Mouse (Mus musculus): ENCODE measurements around the gene Ipo11.

Gene Ipo11

DNA sequence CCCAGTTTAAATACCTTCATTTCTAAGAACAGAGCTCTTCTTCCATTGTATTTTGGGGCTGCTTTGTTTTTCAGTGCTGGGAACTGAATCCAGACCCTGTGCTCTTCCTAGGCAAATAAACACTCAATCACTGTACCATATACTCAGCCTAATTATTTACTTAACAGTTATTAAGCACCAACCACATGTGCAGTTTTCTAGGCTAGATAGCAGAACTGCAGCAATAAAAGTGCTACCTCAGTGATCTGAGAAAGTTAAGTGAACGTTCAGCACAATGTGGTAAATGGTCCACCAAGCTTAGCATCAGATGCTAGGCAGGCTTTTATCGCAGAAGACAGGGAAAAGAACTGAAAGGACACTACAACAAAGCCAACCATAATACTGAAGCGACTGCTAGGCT is 32.1 kb downstream of the Ipo11 start:
- DNase-seq (ENCODE audit: inconsistent ontology term), result no peak

DNA sequence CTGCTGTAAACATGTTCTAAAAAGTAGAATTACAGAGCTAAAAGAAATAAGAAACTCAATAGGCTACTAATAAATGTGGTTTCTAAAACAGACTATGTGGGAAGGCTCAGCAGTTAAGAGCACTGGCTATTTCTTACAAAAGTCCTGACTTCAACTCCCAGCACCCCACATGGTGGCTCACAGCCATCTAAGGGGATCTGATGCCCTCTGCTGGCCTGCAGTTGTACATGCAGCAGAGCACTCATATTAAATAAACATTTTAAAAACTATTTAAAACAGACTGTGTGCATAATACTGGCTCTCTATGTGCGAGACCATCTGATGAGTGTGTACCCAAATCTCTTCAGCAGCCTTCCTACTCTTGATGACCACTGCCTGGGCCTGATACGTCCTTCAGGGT is 42.5 kb downstream of the Ipo11 start:
- DNase-seq (ENCODE audit: inconsistent ontology term), result no peak

DNA sequence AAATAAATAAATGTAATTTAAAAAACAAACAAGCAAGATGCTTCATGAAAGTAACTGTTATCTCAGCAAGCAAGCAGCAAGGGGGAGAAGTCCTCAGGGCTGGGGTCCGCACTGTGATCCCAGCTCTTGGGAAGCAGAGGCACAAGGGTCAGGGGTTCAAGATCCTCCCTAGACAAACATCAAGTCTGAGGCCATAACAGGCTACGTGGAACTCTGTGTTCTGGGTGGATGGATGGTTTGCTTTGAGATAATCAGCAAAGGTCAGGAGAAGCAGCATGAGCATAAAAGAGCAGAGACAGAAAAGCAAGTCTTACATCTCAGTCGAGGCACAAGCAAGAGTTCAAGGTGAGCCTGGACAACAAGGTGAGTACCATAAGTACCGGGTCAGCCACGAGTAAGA is 43.1 kb downstream of the Ipo11 start:
- no peak for DNase-seq (ENCODE audit: inconsistent ontology term)

DNA sequence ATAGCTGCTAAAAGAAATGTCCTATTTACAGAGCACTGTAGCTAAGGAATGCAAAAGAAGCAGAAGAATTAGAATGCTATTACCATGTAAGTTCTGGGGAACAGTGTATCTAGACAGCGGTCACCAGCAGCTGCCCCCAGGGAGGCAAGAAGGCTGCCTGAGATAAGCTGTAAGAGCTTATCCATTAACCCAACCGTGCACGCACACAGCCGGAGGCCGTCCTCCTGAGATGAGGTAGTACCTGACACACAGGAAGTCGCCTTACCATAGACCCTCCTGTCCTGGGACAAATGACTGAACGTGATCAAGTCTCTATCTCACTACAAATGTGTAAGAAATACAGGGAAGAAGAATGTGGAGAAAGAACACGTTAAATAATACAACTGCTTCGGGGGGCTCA is 43.6 kb downstream of the Ipo11 start:
- no peak for DNase-seq (ENCODE audit: inconsistent ontology term)

DNA sequence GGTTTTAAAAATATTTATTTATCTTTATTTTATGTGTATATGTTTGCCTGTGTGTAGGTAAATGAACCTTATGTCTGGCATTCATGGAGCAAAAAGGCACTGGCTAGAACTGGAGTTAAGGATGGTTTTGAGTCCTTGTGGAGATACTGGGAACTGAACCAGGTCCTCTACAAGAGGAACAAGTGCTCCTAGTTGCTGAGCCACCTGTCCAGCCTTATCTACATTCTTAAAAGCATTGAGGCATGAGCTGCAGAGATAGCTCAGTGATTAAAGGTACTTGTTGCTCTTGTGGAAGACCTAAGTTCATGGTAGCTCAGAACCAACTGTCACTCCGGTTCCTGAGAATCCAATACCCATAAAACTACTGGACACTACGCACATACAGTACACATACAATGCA is 49.4 kb downstream of the Ipo11 start:
- DNase-seq (ENCODE audit: inconsistent ontology term), result no peak

DNA sequence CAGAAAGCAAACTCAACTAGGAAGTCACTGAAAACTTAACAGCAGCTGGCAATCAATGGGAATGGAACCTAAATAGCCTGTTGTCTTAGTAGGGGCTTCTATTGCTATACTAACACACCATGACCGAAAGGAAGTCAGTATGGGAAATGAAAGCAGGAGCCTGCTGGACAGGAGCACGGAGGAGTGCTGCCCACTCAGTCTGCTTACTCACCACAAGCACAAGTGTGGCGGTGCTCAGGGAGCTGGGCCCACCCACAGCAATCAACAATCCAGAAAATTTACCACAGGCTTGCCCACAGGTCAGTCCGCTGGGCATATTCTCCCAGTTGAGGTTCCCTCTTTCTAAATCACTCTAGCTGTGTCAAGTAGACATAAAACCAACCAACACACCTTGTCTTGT is 52.5 kb downstream of the Ipo11 start:
- no peak for DNase-seq (ENCODE audit: inconsistent ontology term)

DNA sequence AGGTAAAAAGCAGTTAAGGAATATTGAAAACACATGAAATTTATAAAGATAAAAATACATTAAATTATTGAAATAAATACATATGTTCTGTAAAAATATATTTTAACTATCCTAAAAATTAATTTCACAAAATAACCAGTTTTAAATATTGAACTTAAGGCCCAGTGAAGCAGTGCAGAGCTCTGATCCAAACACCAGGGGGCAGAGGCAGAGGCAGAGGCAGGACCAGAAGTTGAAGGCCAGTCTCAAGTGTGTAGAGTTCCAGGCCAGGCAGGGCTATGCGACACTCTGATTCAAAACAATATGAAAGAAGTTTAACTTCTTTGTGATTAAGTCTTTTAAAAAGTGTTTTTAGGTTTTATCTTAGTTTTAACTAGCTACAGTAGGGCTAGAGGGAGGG is 60.5 kb downstream of the Ipo11 start:
- DNase-seq (ENCODE audit: inconsistent ontology term), result no peak

DNA sequence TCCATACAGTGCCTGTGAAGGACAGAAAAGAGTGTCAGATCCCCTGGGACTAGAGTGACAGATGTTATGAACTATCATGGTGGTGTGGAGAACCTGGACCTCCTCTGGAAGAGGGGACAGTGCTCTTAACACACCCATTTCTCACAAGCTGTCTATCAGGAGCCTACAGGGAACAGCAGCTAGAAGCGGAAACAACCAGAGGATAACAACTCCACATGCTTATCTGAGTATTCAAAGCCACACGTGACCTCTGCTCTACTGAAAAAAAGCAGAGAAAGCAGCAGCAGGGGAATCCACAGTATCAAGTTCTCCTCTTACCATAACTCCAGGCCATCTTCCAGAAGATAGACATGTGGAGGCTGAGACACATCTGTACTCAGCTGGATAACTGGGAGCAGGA is 71.2 kb downstream of the Ipo11 start:
- no peak for DNase-seq (ENCODE audit: inconsistent ontology term)

DNA sequence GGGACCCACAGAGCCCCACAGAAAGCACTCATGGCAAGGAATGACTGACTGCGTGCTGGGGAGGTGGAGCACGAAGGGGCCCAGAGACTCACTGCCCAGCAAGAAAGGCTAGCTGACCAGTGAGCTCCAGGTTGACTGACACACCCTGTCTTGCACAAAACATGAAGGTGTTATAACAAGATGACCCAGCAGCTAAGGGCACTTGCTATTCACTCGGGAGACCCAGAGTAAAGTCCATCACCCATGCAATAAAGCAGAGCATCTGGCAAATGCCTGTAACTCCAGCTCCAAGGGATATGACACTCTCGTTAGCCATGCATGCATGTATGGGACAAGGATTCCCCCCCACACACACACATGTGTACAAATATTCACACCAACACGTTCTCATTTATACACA is 78.0 kb downstream of the Ipo11 start:
- no peak for DNase-seq (ENCODE audit: inconsistent ontology term)

DNA sequence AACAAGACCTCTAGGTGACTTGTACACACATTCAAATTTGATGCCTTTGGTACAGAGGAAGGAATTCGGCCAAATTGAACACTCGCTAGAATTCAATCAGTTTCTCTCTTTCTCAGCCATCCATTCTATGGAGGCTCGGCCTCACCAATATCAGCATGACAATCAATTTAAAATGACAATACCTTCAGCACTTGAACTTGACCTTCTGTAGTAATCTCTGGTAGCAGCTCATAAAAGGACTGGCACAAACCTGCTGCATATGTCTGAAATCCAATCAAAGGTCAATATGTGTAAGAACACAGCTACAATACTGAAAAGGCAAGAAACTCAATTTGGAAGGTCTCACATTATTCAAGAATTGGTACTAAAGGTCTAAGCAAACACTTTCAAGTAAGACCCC is 80.2 kb downstream of the Ipo11 start:
- DNase-seq (ENCODE audit: inconsistent ontology term), result no peak

DNA sequence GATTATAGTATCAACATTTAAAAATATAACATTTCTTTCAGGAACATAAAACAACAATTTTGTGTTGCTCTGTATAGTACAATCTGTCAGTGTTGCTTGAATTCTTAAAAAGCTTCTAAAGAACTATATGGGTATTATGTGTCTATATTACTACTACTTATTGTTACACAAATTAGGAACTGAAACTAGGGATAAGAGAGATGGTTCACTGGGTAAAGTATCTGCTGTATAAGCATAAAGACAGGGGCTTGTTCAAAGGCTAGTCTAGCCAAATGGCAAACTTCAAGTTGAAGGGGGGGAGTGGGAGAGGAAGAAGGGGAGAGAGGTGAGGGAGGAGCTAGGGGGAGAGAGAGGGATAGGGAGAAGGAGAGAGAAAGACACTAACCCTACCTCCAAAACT is 89.2 kb downstream of the Ipo11 start:
- DNase-seq (ENCODE audit: inconsistent ontology term), result no peak

DNA sequence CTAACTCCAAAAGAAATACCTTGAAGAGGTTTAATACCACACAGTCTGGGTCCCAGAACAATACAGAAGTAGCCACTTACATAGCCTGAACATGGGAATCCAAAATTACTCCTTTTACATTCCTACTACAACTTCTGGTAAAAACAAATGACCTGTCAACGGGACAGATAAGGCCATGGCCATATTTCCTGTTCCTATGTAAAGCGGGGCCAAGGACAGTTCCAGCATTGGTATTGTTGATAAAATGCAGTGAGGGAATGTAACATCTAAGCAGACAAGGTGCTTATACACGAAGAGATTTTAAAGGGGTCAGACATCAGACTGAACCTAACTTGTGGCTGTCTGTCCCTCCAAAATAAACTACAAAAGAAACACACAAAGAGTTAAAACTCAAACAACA is 91.8 kb downstream of the Ipo11 start:
- no peak for DNase-seq (ENCODE audit: inconsistent ontology term)

DNA sequence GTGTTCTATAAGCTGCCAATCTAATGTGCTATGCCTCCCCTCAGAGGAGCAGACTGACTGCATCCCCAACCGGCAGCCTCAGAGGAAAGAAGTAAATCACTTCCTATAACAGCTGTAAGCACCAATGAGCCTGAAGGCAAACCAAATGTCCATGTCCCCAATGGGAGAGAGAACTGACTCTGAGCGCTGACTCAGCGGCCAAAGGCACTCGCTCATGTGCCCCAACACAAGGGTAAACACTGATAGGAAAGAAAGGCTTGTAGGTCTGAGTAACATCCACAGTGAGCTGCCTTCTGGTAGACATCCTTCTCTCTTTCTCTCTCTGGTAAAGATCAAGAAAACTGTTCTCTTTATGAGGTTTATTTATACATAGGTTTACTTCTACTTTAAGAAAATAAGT is 94.2 kb downstream of the Ipo11 start:
- no peak for DNase-seq (ENCODE audit: inconsistent ontology term)

DNA sequence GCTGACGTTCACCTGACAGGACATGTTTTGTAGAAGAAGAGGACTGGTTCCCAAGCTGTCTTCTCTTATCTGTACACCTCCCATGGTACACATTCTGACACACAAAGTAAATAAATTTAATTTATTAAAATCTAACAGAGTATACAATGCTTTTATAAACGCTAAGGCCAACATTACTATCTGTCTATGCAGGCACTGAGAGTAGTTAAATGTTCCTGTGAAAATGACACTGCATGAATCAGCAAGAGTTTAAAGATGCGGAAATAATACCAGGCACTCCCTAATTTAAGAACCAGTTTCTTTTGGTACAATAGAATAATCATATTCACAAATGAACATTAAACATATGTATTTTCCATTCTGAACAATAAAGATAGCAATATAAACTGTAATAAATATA is 98.0 kb downstream of the Ipo11 start:
- DNase-seq (ENCODE audit: inconsistent ontology term), result no peak

DNA sequence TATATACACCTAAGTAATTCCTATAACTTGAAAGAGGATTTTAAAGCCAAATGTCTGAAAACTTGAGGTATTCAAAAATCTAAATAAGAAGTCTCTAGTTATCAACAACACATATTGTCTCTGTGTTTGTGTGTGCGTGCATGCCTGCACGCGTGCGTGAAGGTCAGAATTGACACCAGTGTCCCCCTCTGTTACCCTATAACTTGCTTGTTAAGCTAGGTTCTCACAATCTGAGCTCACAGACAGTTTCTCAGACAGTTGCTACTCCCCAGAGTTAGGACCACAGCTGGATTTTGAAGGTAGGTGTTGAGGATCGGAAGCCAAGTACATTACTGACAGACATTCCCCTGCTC is 100.3 kb downstream of the Ipo11 start:
- no peak for DNase-seq (ENCODE audit: inconsistent ontology term)

DNA sequence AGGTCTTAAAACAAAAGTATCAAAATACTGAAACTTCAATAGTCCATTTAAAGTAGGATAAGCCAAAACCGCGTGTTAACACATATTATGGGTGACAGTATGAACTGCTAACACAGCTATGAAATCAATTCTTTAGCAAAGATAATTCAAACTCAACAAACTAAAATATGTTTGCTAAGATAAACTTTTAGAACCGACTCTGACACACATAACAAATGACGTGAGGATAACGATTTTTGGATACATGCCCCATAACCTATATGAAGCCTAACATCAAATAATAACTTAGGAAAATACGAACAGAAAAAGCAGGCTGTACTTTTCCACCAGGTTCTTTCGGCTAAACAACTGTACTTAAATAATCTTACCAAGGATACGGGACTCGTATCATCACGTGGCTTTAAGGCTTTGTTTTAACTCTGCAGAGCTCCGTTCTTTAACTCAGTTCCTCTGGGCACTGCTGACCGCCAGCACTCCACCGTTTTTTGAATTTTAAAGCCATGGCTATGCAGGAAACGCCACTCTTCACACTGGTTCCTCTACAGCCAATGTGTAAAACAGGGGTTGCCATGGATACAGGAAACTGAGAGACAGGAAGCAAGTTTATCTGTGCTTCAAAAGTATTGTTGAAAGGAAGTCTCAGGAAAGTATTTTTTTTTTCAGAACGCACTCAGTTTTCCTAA is 100.8 kb downstream of the Ipo11 start:
- no peak for DNase-seq (ENCODE audit: inconsistent ontology term)

DNA sequence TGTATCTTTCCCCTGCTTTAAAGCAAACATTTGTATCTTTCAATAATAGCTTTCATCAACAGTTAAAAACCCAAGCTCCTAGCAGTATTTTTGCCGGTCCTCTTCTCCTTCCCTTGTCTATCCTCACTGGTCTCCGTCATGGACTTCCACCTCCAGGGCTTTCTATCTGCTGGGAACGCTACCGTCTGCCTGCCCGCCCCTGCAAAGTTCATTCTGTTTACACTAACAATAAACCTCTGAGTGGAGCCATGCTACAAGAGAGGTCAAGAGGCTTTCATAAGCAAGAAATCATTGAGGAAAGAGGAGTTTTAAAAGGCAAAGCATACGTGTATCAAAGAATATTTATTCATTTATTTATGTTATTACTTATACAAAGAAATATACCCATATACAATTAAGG is 106.7 kb downstream of the Ipo11 start:
- no peak for DNase-seq (ENCODE audit: inconsistent ontology term)

DNA sequence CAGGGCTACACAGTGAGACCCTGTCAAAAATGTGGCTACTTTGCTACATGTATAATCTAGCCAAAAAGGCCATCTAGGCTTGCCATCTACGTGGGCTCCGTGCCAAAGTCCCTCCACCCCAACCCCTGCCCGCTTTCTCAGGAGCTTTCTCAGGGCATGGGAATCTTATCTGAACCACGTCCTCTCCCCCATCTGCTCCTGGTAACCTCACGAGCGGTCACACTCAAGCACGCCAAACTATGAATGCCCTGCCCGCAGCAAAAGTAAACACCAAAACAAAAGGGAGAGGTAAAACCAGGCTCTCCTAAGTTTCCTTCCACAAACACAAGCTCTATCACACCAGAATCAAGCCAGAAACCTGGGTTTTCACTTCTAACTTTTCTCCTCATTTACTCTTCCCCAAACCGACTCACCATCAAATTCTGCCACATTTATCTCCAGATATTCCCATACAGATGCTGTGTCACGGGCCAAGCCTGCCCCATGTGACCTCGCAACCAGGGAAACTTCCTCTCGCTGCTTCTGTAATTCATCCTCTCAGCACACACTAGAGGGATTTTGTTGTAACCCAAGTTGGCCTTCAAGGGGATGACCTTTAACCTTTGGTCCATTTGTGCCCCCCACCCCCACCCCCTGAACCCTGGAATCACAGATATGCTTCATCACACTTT is 107.3 kb downstream of the Ipo11 start:
- no peak for DNase-seq (ENCODE audit: inconsistent ontology term)

DNA sequence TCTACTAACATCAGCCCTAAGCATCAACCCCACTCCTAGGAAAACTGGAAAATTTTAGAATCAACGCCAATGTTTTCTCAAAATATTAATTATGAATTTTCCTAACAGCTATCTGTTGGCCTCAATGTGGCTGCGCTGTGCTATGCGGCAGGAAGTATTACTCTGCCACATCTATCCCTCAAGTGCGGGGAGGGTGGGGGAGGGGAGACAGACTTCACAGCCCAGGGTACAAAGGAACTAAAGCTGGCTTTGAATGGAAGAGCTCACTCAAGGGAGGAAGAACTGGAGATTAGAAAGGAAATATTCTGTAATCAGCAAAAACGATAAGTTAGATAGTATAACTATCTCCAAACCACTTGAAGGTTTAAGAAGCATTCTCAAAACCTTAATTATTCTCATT is 111.1 kb downstream of the Ipo11 start:
- DNase-seq (ENCODE audit: inconsistent ontology term), result no peak

DNA sequence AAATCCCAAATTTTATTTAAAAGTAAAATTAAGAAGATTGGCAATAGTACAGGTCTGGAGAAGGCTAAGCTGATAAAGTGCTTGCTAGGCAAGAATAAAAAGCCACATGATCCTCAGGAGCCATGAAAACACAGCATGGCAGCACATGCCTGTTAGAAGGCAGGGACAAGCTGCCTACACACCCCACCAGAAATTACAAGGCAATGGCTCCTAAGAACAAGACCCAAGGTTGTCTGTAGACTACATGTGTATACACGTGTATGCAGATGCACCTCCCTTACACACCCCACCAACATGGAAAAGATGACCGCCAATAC is 112.9 kb downstream of the Ipo11 start:
- no peak for DNase-seq (ENCODE audit: inconsistent ontology term)

DNA sequence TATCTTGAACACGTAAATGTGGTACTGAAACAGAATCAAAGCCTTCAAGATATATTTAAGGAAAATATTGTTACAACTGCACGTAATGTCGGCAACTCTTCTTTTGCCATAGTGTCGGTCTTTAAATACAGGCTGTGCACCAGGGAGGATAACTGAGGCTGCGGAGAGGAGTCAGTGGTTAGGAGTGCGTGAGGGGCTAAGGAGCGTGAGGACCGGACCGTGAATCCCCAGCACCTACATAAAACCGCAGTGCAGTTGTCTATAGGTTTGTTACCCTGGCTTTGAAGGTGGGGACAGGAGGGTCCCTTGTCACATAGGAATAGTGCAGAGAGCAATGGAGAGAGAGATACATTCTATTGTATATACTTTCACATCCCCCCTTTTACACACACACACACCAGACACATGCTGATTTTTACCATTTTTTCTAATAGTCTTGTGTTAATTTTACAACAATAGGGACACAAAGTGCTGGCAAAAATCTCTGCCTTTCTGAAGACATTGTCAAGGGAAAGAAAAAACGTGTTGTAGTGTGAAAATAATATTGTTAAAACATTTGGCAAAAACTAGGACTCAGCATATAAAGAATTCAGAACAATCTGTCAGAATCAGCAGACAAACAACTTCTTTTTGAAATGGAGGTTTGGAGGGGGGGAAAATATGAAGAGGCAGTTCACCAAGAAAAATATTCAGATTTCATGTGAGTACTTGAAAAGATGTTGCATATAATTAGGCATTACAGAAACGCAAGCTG is 113.5 kb downstream of the Ipo11 start:
- DNase-seq (ENCODE audit: inconsistent ontology term), result no peak

DNA sequence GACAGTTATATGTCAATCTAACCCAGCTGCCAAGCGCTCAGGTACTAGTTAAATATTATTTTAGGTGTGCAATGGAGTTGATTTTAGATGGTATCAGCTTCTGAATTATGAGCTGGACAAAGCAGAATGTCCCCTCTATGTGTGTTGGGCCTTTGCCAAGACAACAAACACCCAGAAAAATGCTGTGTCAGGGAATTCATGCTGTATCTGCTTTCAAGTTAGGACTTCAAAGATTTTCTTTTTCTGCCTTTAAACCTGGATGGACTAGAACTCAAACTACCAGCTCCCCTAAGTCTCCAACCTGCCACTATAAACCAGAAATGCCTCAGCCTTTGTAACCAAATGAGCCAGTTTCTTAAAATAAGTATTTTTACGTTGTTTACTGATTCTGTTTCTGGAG is 116.6 kb downstream of the Ipo11 start:
- no peak for DNase-seq (ENCODE audit: inconsistent ontology term)

DNA sequence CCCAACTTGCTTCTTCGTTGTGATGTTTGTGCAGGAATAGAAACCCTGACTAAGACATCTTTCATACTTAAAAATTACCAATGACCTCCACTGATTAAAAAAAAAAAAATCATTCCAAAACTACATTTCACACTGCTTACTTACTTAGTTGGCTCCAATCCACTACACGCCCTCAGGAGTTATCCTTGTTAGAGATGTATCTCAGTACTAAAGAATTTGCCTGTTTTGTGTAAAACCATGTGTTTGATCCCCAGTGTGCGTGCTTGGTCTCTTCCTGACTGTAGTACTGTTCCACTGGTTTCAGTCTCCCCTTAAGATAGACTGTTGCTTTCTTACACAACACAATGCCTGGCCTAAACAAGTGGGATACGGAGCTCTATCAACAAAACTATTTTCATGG is 117.0 kb downstream of the Ipo11 start:
- no peak for DNase-seq (ENCODE audit: inconsistent ontology term)

DNA sequence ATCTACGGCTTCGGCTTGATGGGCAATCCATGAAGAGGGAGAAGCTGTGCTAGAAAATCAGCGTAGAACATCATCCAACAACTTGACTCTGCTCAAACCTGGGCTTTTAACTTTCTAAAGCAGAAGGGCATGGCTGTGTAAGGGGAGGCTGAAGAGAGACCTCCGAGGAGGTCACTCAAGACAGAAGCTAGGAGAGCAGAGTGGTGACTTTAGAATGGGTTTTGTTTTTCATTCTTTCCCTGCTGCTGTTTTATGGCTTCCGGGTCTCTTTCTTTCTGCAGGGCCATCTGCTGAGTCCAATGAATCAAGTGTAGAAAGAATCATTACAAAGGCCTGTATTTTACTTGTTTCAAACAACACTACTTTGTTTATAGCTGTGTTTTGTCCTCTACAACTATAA is 119.7 kb downstream of the Ipo11 start:
- no peak for DNase-seq (ENCODE audit: inconsistent ontology term)
